Mouse (Mus musculus): Measurements from ENCODE around the gene Sec24b. TPM values are rescaled to one million over a fixed set of nuclear protein-coding genes. Genes with fewer than 3 reads are reported as not detected.

Sec24b gene
- total and polyA plus RNA-seq, 3 experiments, result 18.6 to 56.3 (median 54.4) TPM

DNA sequence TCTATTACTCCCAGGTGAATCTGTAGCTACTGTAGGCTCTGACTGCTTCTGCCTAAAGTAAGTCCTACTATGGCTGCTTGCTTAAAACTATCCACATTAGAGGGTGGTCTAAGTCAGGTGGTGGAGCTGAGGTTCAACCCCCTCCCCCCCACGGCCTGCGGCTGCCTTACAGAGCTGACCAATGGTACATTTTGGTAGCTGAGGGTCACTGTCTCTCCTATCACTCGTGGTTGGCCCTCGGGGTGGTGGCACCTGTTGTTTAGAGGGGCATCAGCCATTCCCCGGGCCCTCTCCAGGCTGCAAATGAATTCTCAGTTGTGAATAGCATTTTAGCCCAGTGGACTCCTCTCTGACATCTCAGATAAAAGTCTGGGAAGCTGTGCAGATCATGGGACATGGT is 32.6 kb downstream of the Sec24b start:
- H3K9ac ChIP-seq (ENCODE audit: control insufficient read depth, low read depth, low read length, poor library complexity, severe bottlenecking), result no peak overlapping the region
- no peaks in the 10 kb centered on the region for H3K9me3 ChIP-seq (replicated peaks; ENCODE audit: insufficient read depth, low read length)
- no peaks in the 10 kb centered on the region for H3K4me1 ChIP-seq (ENCODE audit: control insufficient read depth in 1 of 2, insufficient read depth in 2 of 2, low read length in 2 of 2)
- no peak overlapping the region for H3K4me3 ChIP-seq (ENCODE audit: control insufficient read depth in 1 of 2, insufficient read depth in 1 of 2, low read depth in 2 of 2, low read length in 2 of 2)
- TF ChIP-seq SIN3A (IDR thresholded peaks at IDR 0.05; ENCODE audit: low read length), result no peak
- peaks cover 0 to 4% of the 10 kb centered on the region in 2 experiments; a peak in 2 of 4 replicates for H3K36me3 ChIP-seq (ENCODE audit: control insufficient read depth in 1 of 2, insufficient read depth in 2 of 2, low read length in 2 of 2)
- DNase-seq (ENCODE audit: low read depth, low spot score), result no peak
- H3K79me2 ChIP-seq (ENCODE audit: control insufficient read depth, insufficient read depth, low read length, poor library complexity), result no peaks in the 10 kb centered on the region
- H3K27me3 ChIP-seq (ENCODE audit: control insufficient read depth in 1 of 2, insufficient read depth in 2 of 2, low read length in 2 of 2), result no peaks in the 10 kb centered on the region
- no peak overlapping the region for H3K27ac ChIP-seq (ENCODE audit: control insufficient read depth, low read depth, low read length)

DNA sequence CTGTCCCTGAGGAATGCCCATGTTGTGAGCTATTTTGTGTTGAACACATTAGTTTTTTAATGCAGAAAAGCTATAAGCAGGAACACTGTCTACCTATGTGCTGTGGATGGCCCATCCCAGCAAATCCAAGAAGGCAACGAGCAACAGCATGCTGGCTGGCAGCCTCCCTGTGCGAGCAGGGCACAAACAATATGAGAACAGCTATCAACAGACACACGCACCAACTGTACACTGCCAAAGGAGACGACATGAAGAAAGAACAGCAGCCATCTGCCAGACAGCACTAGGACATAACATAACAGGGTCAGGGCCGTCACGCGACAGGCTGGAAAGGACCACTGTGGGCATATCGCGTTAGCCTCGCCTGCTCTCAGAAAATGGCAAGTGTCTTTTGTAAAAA is 35.2 kb downstream of the Sec24b start:
- no peak for DNase-seq (ENCODE audit: low read depth, low spot score)
- H3K9ac ChIP-seq (ENCODE audit: control insufficient read depth, low read depth, low read length, poor library complexity, severe bottlenecking), result no peak overlapping the region
- no peaks in the 10 kb centered on the region for H3K27me3 ChIP-seq (ENCODE audit: control insufficient read depth in 1 of 2, insufficient read depth in 2 of 2, low read length in 2 of 2)
- H3K79me2 ChIP-seq (ENCODE audit: control insufficient read depth, insufficient read depth, low read length, poor library complexity), result no peaks in the 10 kb centered on the region
- H3K27ac ChIP-seq (ENCODE audit: control insufficient read depth, low read depth, low read length), result no peak overlapping the region
- H3K9me3 ChIP-seq (replicated peaks; ENCODE audit: insufficient read depth, low read length), result no peaks in the 10 kb centered on the region
- H3K36me3 ChIP-seq (ENCODE audit: control insufficient read depth in 1 of 2, insufficient read depth in 2 of 2, low read length in 2 of 2), result peaks cover 0 to 5% of the 10 kb centered on the region in 2 experiments; a peak in 2 of 4 replicates
- no peak overlapping the region for H3K4me3 ChIP-seq (ENCODE audit: control insufficient read depth in 1 of 2, insufficient read depth in 1 of 2, low read depth in 2 of 2, low read length in 2 of 2)
- no peaks in the 10 kb centered on the region for H3K4me1 ChIP-seq (ENCODE audit: control insufficient read depth in 1 of 2, insufficient read depth in 2 of 2, low read length in 2 of 2)
- TF ChIP-seq GABPA (IDR thresholded peaks at IDR 0.05; ENCODE audit: low read depth, low read length) (no peak), MYC (IDR thresholded peaks at IDR 0.05; ENCODE audit: low read depth, low read length) (no peak), MEF2A (IDR thresholded peaks at IDR 0.05; ENCODE audit: extremely low read depth, insufficient replicate concordance, low read depth, low read length, poor library complexity, severe bottlenecking) (no peak)

DNA sequence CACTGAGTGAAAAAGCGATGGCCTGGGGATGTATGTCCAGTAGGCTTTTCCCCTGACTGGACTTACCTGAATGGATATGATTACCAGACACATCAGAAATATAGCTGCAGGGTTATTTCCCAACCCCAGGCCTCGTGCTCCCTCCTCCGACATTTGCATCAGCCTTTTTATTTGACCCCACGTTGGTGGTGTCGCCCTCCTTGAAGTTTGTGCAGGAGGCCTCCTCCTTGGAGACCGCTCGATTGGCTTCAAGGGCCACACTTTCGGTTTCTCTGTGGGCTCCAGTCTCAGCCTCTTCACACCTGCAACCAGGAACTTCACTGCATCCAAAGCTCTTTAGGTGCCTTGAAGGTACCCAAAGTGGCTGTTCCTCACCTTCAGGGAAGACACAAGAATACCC is 35.8 kb downstream of the Sec24b start:
- Histone ChIP-seq H3K9me3 (replicated peaks; ENCODE audit: insufficient read depth, low read length) (no peaks in the 10 kb centered on the region), H3K36me3 (ENCODE audit: control insufficient read depth in 1 of 2, insufficient read depth in 2 of 2, low read length in 2 of 2) (peaks cover 0 to 6% of the 10 kb centered on the region in 2 experiments; a peak in 2 of 4 replicates), H3K9ac (ENCODE audit: control insufficient read depth, low read depth, low read length, poor library complexity, severe bottlenecking) (no peak overlapping the region), H3K27me3 (ENCODE audit: control insufficient read depth in 1 of 2, insufficient read depth in 2 of 2, low read length in 2 of 2) (no peaks in the 10 kb centered on the region), H3K27ac (ENCODE audit: control insufficient read depth, low read depth, low read length) (no peak overlapping the region), H3K4me3 (ENCODE audit: control insufficient read depth in 1 of 2, insufficient read depth in 1 of 2, low read depth in 2 of 2, low read length in 2 of 2) (no peak overlapping the region), H3K79me2 (ENCODE audit: control insufficient read depth, insufficient read depth, low read length, poor library complexity) (no peaks in the 10 kb centered on the region), H3K4me1 (ENCODE audit: control insufficient read depth in 1 of 2, insufficient read depth in 2 of 2, low read length in 2 of 2) (no peaks in the 10 kb centered on the region)
- TF ChIP-seq BHLHE40 (IDR thresholded peaks at IDR 0.05; ENCODE audit: borderline replicate concordance, low read depth, low read length), result no peak
- TF ChIP-seq SIN3A (IDR thresholded peaks at IDR 0.05; ENCODE audit: low read length), result no peak
- TF ChIP-seq E2F4 (IDR thresholded peaks at IDR 0.05; ENCODE audit: borderline replicate concordance, low read depth, low read length), result no peak
- TF ChIP-seq NRF1 (IDR thresholded peaks at IDR 0.05; ENCODE audit: insufficient read depth, low read depth, low read length, poor library complexity, severe bottlenecking), result no peak
- no peak for TF ChIP-seq ELF1 (IDR thresholded peaks at IDR 0.05; ENCODE audit: low read depth, low read length)
- TF ChIP-seq MYB (IDR thresholded peaks at IDR 0.05; ENCODE audit: low read depth, low read length), result no peak
- TF ChIP-seq ZC3H11A (IDR thresholded peaks at IDR 0.05; ENCODE audit: low read depth, low read length), result no peak
- TF ChIP-seq TAL1 (IDR thresholded peaks at IDR 0.05; ENCODE audit: low read length), result no peak
- no peak for DNase-seq (ENCODE audit: low read depth, low spot score)
